Mouse (Mus musculus) CH12.LX (cell line): Measurements from ENCODE around the gene Pi16. TPM values are rescaled to one million over a fixed set of nuclear protein-coding genes. Genes with fewer than 3 reads are reported as not detected.

Experiments
- DNase-seq: peaks from one replicate; pipeline ENCODE4 v3.0.0-alpha.2; 2013; ENCODE audit errors: extremely low read depth
- H3K27ac ChIP-seq: 2 replicates; pipeline ENCODE4 v1.5.1; 2012; ENCODE audit warnings: low read depth, mild to moderate bottlenecking, control low read depth, moderate library complexity; ENCODE audit not compliant: insufficient read depth
- H3K27me3 ChIP-seq: replicated peaks from 2 replicates; pipeline ENCODE3; 2012; ENCODE audit warnings: inconsistent platforms
- H3K36me3 ChIP-seq, 2 experiments: replicated peaks in 1 of 2; 2 replicates each; pipeline versions ENCODE3 to v1.6.1; 2012; ENCODE audit warnings: inconsistent platforms in 1 of 2, low read length in 1 of 2, mild to moderate bottlenecking in 1 of 2, mixed read lengths in 1 of 2, moderate library complexity in 1 of 2; ENCODE audit not compliant: control insufficient read depth in 1 of 2, insufficient read depth in 1 of 2
- H3K4me1 ChIP-seq, 2 experiments: 2 replicates each; pipeline ENCODE4 v1.6.1; 2012; ENCODE audit warnings: inconsistent platforms in 1 of 2, moderate library complexity in 1 of 2; ENCODE audit not compliant: insufficient read depth in 2 of 2, control insufficient read depth in 1 of 2
- H3K4me2 ChIP-seq: 2 replicates; pipeline ENCODE4 v1.6.1; 2012; ENCODE audit warnings: low read depth, mild to moderate bottlenecking, control low read depth; ENCODE audit not compliant: poor library complexity, insufficient read depth, severe bottlenecking
- H3K4me3 ChIP-seq, 3 experiments: fragments of 150-350 bp in 1 of 3; sonication (generic) in 1 of 3; replicated peaks in 1 of 3; 2 replicates each; pipeline versions ENCODE3 to v1.5.1; 2011 to 2012; ENCODE audit warnings: low read depth in 2 of 3, low read length in 2 of 3, mild to moderate bottlenecking in 2 of 3, moderate library complexity in 2 of 3, control low read depth in 1 of 3, improper control_type of control experiment in 1 of 3, inconsistent platforms in 1 of 3, mixed read lengths in 1 of 3; ENCODE audit not compliant: poor library complexity in 1 of 3
- H3K79me2 ChIP-seq: replicated peaks from 2 replicates; pipeline ENCODE4 v1.6.1; 2012; ENCODE audit warnings: mild to moderate bottlenecking, moderate library complexity; ENCODE audit not compliant: control insufficient read depth, poor library complexity, insufficient read depth, severe bottlenecking; ENCODE audit errors: extremely low read depth
- H3K9ac ChIP-seq: 2 replicates; pipeline ENCODE4 v1.6.1; 2012; ENCODE audit warnings: low read depth, mild to moderate bottlenecking, control low read depth, moderate library complexity; ENCODE audit not compliant: insufficient read depth
- H3K9me3 ChIP-seq: replicated peaks from 2 replicates; pipeline ENCODE3; 2012; ENCODE audit warnings: low read length, inconsistent platforms, mixed read lengths
- BHLHE40 ChIP-seq: IDR thresholded peaks from 2 replicates; pipeline ENCODE4 v1.6.1; 2011; ENCODE audit warnings: mild to moderate bottlenecking, low read depth, low read length, improper control_type of control experiment
- CHD1 ChIP-seq: IDR thresholded peaks from 2 replicates; pipeline ENCODE4 v1.6.1; 2012; ENCODE audit warnings: low read depth, low read length, improper control_type of control experiment, inconsistent platforms
- CHD2 ChIP-seq: IDR thresholded peaks from 2 replicates; pipeline ENCODE4 v1.6.1; 2011; ENCODE audit warnings: low read length, improper control_type of control experiment
- CTCF ChIP-seq, 2 experiments: IDR thresholded peaks in 1 of 2; conservative IDR thresholded peaks in 1 of 2; 2 replicates each; pipeline ENCODE4 v1.5.1; 2011 to 2012; ENCODE audit warnings: low read depth in 2 of 2, low read length in 2 of 2, improper control_type of control experiment in 1 of 2, inconsistent platforms in 1 of 2, mild to moderate bottlenecking in 1 of 2, moderate library complexity in 1 of 2
- EP300 ChIP-seq: IDR thresholded peaks from 2 replicates; pipeline ENCODE4 v1.6.1; 2011; ENCODE audit warnings: low read length, improper control_type of control experiment
- ETS1 ChIP-seq: conservative IDR thresholded peaks from 2 replicates; pipeline ENCODE4 v1.6.1; 2012; ENCODE audit warnings: low read depth, mild to moderate bottlenecking, inconsistent platforms, low read length, improper control_type of control experiment, moderate library complexity
- HCFC1 ChIP-seq: IDR thresholded peaks from 2 replicates; pipeline ENCODE4 v1.6.1; 2012; ENCODE audit warnings: low read depth, mild to moderate bottlenecking, inconsistent platforms, low read length, improper control_type of control experiment
- IRF4 ChIP-seq: IDR thresholded peaks from 2 replicates; pipeline ENCODE4 v1.6.1; 2014; ENCODE audit warnings: low read depth, mild to moderate bottlenecking, inconsistent platforms, low read length, improper control_type of control experiment
- JUN ChIP-seq: IDR thresholded peaks from 2 replicates; pipeline ENCODE4 v1.6.1; 2011; ENCODE audit warnings: low read depth, mild to moderate bottlenecking, low read length, improper control_type of control experiment, moderate library complexity; ENCODE audit not compliant: insufficient read depth
- JUND ChIP-seq: conservative IDR thresholded peaks from 2 replicates; pipeline ENCODE4 v1.6.1; 2011; ENCODE audit warnings: low read depth, low read length, improper control_type of control experiment
- MAX ChIP-seq: IDR thresholded peaks from 2 replicates; pipeline ENCODE4 v1.6.1; 2011; ENCODE audit warnings: low read length, improper control_type of control experiment
- MAZ ChIP-seq: IDR thresholded peaks from 2 replicates; pipeline ENCODE4 v1.6.1; 2012; ENCODE audit warnings: low read depth, mild to moderate bottlenecking, inconsistent platforms, low read length, improper control_type of control experiment, moderate library complexity
- MYC ChIP-seq: IDR thresholded peaks from 2 replicates; pipeline ENCODE4 v1.6.1; 2011; ENCODE audit warnings: low read depth, mild to moderate bottlenecking, improper control_type of control experiment, low read length
- PAX5 ChIP-seq: IDR thresholded peaks from 2 replicates; pipeline ENCODE4 v1.6.1; 2012; ENCODE audit warnings: low read length, inconsistent platforms, mixed read lengths
- POLR2AphosphoS2 ChIP-seq: IDR thresholded peaks from 2 replicates; pipeline ENCODE4 v1.6.1; 2011; ENCODE audit warnings: low read depth, low read length, improper control_type of control experiment
- RCOR1 ChIP-seq: conservative IDR thresholded peaks from 2 replicates; pipeline ENCODE4 v1.6.1; 2012; ENCODE audit warnings: low read depth, mild to moderate bottlenecking, inconsistent platforms, low read length, improper control_type of control experiment
- SIN3A ChIP-seq: IDR thresholded peaks from 2 replicates; pipeline ENCODE4 v1.6.1; 2012; ENCODE audit warnings: low read length, improper control_type of control experiment, inconsistent platforms
- SMC3 ChIP-seq: IDR thresholded peaks from 2 replicates; pipeline ENCODE4 v1.6.1; 2011; ENCODE audit warnings: low read depth, low read length, improper control_type of control experiment
- TCF12 ChIP-seq: IDR thresholded peaks from 2 replicates; pipeline ENCODE4 v1.6.1; 2014; ENCODE audit warnings: low read depth, mild to moderate bottlenecking, inconsistent platforms, low read length, improper control_type of control experiment
- UBTF ChIP-seq: IDR thresholded peaks from 2 replicates; pipeline ENCODE4 v1.6.1; 2012; ENCODE audit warnings: low read depth, mild to moderate bottlenecking, inconsistent platforms, low read length, improper control_type of control experiment, moderate library complexity
- ZKSCAN1 ChIP-seq: IDR thresholded peaks from 2 replicates; pipeline ENCODE4 v1.6.1; 2012; ENCODE audit warnings: low read depth, inconsistent platforms, low read length, improper control_type of control experiment, borderline replicate concordance
- ZNF384 ChIP-seq: IDR thresholded peaks from 2 replicates; pipeline ENCODE4 v1.6.1; 2012; ENCODE audit warnings: low read depth, low read length, improper control_type of control experiment, inconsistent platforms
- dilution Hi-C: fragments of 300-500 bp; cut with MboI; formaldehyde crosslinking; loops from 2 replicates; pipeline ENCODE4 v1.14.3; 2020; ENCODE audit warnings: low sequenced_read_pairs; ENCODE audit not compliant: extremely low pct_unique_long_range_greater_than_20kb, extremely low pct_ligation_motif_present
- in situ Hi-C: fragments of 300-500 bp; cut with MboI; formaldehyde crosslinking; loops from 3 replicates; pipeline ENCODE4 v1.14.3; 2019; ENCODE audit warnings: low sequenced_read_pairs, low pct_ligation_motif_present, low pct_unique_long_range_greater_than_20kb, mixed read lengths
- polyA plus RNA-seq: library from polyadenylated mRNA; unstranded; fragments of >175 nt; gene quantifications from 2 replicates; pipeline ENCODE4 v1.2.1, GENCODE M21; 2012; ENCODE audit warnings: low read depth; ENCODE audit not compliant: insufficient read length
- total RNA-seq, 2 experiments: library from RNA; depleted of rRNA; stranded (reverse); fragments of 300-350 nt in 1 of 2; fragments of >200 nt in 1 of 2; gene quantifications; 2 replicates each; pipeline ENCODE4 v1.2.3; 2012 to 2014

The Pi16 gene
- total and polyA plus RNA-seq, 3 experiments, result 0.13 TPM; not detected in 2

DNA sequence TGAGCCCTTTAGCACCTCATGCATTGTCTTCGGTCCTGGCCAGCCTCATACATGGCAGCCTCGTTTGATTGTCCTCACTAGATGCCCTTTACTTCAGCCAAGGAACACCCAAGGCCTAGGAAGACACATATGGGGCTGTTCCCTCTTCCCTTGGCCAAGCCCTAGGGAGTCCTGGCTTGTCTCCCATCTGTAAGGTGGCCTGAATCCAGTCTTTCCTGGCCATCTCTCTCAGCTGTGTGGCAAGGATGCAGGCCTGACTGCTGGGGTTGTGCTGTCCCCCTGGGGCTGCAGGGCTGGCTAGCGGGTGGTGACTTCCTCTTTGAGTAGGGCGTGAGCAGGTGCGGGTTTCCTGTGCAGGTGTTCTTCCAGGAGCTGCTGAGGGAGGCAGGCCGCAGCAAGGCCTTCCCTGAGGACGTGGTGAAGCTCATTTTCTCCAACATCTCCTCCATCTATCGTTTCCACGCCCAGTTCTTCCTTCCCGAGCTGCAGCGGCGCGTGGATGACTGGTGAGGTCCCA, 47.7 kb downstream of the Pi16 start:
- peaks cover 4% of the 10 kb centered on the region; the same call in 1 of the 2 replicates for H3K79me2 ChIP-seq
- H3K9me3 ChIP-seq, result no peaks in the 10 kb centered on the region
- H3K36me3 ChIP-seq, result peaks cover 41 to 62% of the 10 kb centered on the region in 2 experiments
- H3K27ac ChIP-seq, result 0 out of 2 replicates have a peak overlapping the region, but pooled peaks have one; percentile 3
- in situ Hi-C loops (loop anchor here (5.0 kb wide), 2 partner anchors 103 to 188 kb away; partner anchors contain the start of gene Ppil1), dilution Hi-C loops (no loop called here)
- H3K27me3 ChIP-seq, result no peaks in the 10 kb centered on the region
- TF ChIP-seq PAX5, result no peak
- no peak for TF ChIP-seq MAX
- peak; percentile 32; the same call in 1 of the 2 replicates for TF ChIP-seq SIN3A
- no peak for TF ChIP-seq POLR2AphosphoS2
- TF ChIP-seq IRF4, result peak; percentile 13; the same call in 1 of the 2 replicates
- TF ChIP-seq JUN, result no peak
- peak; percentile 79 for TF ChIP-seq TCF12
- no peak for TF ChIP-seq CHD1
- TF ChIP-seq MAZ, result no peak
- peak; percentile 34 for TF ChIP-seq ETS1
- no peak for TF ChIP-seq RCOR1
- TF ChIP-seq CHD2, result peak; percentile 18; the same call in 1 of the 2 replicates
- TF ChIP-seq EP300, result peak; percentile 74
- 0 out of 2 replicates have a peak, but pooled peaks have one; percentile 26 for TF ChIP-seq MYC
- peak; percentile 62 for TF ChIP-seq BHLHE40
- no peak for DNase-seq
- no peak overlapping the region for H3K9ac ChIP-seq
- H3K4me2 ChIP-seq, result no peak overlapping the region
- H3K4me1 ChIP-seq, result peaks cover 27 to 51% of the 10 kb centered on the region in 2 experiments
- H3K4me3 ChIP-seq, result peak overlapping the region in 1 of 3 experiments; percentile 7

DNA sequence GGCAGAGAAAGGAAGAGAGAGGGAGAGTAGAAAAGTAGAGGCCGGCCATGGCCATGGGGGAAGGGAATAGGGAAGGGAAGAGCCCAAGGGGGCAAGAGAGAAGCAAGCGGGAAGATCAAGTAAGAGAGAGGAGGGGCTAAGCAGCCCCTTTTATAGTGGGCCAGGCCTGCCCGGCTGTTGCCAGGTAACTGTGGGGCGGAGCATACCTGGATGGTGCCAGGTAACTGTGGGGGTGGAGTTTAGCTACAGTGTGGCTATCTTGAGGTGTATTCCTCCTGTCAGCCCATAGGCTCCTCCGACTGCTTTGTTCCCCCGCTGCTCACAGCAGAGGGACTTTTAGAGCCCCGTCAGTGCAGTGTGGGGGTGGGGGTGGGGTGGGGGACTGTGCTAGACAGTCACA, 51.2 kb downstream of the Pi16 start:
- dilution Hi-C loops, result no loop called here
- H3K9me3 ChIP-seq, result no peaks in the 10 kb centered on the region
- no peaks in the 10 kb centered on the region for H3K27me3 ChIP-seq
- no peaks in the 10 kb centered on the region for H3K79me2 ChIP-seq
- in situ Hi-C loops, result loop anchor here (5.0 kb wide), 2 partner anchors 106 to 191 kb away; partner anchors contain the start of gene Ppil1
- TF ChIP-seq MAX (no peak), UBTF (no peak), ZNF384 (no peak), SMC3 (no peak), HCFC1 (no peak), RCOR1 (no peak), JUND (no peak), ZKSCAN1 (no peak), MAZ (no peak), SIN3A (no peak), CTCF (conservative IDR thresholded peaks at IDR 0.05 in 1 of 2, IDR thresholded peaks at IDR 0.05 in 1 of 2; ENCODE audit: low read depth in 2 of 2, low read length in 2 of 2) (no peak), POLR2AphosphoS2 (no peak), JUN (no peak)
- TF ChIP-seq, all 38 proteins: peak for 0
- no peak for DNase-seq
- peaks cover 46 to 85% of the 10 kb centered on the region in 2 experiments for H3K36me3 ChIP-seq
- H3K27ac ChIP-seq, result no peak overlapping the region
- no peak overlapping the region for H3K4me3 ChIP-seq
- H3K9ac ChIP-seq, result no peak overlapping the region
- peaks cover 14 to 23% of the 10 kb centered on the region in 2 experiments for H3K4me1 ChIP-seq
- H3K4me2 ChIP-seq, result no peak overlapping the region
